8 mouse cellular contexts compared by ENCODE assay signal in the genomic region with DNA sequence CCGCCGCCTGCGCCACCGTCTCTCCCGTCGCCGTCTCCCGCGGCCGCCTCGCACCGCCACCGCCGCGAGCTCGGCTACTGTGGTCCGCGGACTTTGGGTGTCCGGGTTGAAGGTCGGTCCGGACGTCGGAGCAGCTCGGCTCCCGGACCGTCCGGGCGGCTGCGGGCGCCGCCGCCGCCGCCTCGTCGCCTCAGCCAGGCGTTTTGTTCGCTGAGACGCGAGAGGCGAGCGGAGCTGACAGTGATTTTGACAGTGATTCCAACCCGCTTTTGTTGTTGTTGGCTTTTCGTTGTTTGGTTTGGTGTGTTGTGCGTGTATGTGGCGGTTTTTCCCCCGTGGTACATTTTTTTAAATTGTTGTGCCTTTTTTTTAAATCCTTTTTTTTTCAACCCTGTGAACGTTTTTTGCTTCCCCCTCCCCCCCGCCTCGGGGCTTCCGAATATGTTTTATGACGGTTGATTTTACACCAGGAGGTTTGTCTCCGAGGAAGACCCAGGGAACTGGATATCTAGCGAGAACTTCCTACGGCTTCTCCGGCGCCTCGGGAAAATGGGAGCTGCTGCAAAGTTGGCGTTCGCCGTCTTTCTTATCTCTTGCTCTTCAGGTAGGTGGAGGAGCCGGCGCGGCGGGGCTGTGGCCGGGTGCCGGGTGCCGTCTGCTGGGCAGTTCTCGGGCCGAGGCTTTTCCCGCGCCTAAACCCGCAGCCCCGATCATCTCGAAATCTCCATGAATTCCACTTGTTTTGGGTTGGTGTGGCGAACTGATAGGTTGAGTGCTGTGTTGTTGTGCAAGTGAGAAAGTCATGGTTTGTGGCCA. TPM values are rescaled to one million over a fixed set of nuclear protein-coding genes. Genes with fewer than 3 reads are reported as not detected.
DNase-seq lines count a peak whose midpoint lies in the region; ATAC-seq and TF ChIP-seq lines count a peak whose summit lies in the region.

No protein-coding gene starts in this region.

- ATAC-seq in heart, embryonic 15.5 days (replicated peaks; ENCODE audit: insufficient number of reproducible peaks, insufficient read depth, low FRiP score, low read depth) = peak; percentile 73
- ATAC-seq in liver, postnatal 0 days = peak; percentile 72
- ATAC-seq in neural tube, embryonic 15.5 days (ENCODE audit: low FRiP score) = peak; percentile 18

- H3K4me1 ChIP-seq in forebrain, embryonic 10.5 days = peaks cover 32% of the 10 kb centered on the region
- H3K4me1 ChIP-seq in heart, embryonic 15.5 days (replicated peaks) = peaks cover 10% of the 10 kb centered on the region
- 0 out of 2 replicates have a peak, but pooled peaks cover 4% of the 10 kb centered on the region for H3K4me1 ChIP-seq in liver, postnatal 0 days (ENCODE audit: insufficient read depth)
- peaks cover 20% of the 10 kb centered on the region for H3K4me1 ChIP-seq in neural tube, embryonic 15.5 days
- 0 out of 2 replicates have a peak, but pooled peaks cover 3% of the 10 kb centered on the region for H3K4me1 ChIP-seq in thymus, adult 2 months (replicated peaks; ENCODE audit: control insufficient read depth, insufficient read depth, low read length)

- no peaks in the 10 kb centered on the region for H3K27me3 ChIP-seq in forebrain, embryonic 10.5 days (ENCODE audit: poor library complexity, severe bottlenecking)
- no peaks in the 10 kb centered on the region for H3K27me3 ChIP-seq in heart, embryonic 15.5 days
- H3K27me3 ChIP-seq in liver, postnatal 0 days (ENCODE audit: insufficient read depth, low read length) = no peaks in the 10 kb centered on the region
- no peaks in the 10 kb centered on the region for H3K27me3 ChIP-seq in neural tube, embryonic 15.5 days (replicated peaks)
- H3K27me3 ChIP-seq in thymus, adult 2 months (ENCODE audit: control insufficient read depth, insufficient read depth, low read length) = peaks cover 4% of the 10 kb centered on the region; the same call in 1 of the 2 replicates

- TF ChIP-seq CTCF in brain, embryonic 14.5 days (IDR thresholded peaks at IDR 0.05; ENCODE audit: borderline replicate concordance, extremely low read depth, insufficient read depth, insufficient read length) = no peak
- no peak for TF ChIP-seq CTCF in liver, postnatal 0 days (IDR thresholded peaks at IDR 0.05; ENCODE audit: low read depth)
- no peak for TF ChIP-seq CTCF in thymus, adult 2 months (IDR thresholded peaks at IDR 0.05; ENCODE audit: borderline replicate concordance, control insufficient read depth, extremely low read depth, insufficient read depth, low read length, poor library complexity)

- H3K9ac ChIP-seq in heart, embryonic 15.5 days = peak overlapping the region; percentile 94
- H3K9ac ChIP-seq in liver, postnatal 0 days (replicated peaks) = peak overlapping the region; percentile 72
- H3K9ac ChIP-seq in neural tube, embryonic 15.5 days (replicated peaks) = peak overlapping the region; percentile 97

- no peak; the same call in 1 of the 2 replicates for TF ChIP-seq POLR2A in brain, embryonic 14.5 days (IDR thresholded peaks at IDR 0.05; ENCODE audit: borderline replicate concordance, extremely low read depth, insufficient read depth, insufficient read length, poor library complexity, severe bottlenecking)
- no peak for TF ChIP-seq POLR2A in thymus, adult 2 months (IDR thresholded peaks at IDR 0.05; ENCODE audit: control insufficient read depth, extremely low read depth, insufficient read depth, low read length, poor library complexity)

- under 1% methylated on average over 73 of the region's 76 CpGs for WGBS in forebrain, embryonic 10.5 days
- under 1% methylated on average over 69 of the region's 76 CpGs for WGBS in heart, embryonic 15.5 days
- WGBS in liver, postnatal 0 days (ENCODE audit: insufficient replicate concordance) = under 1% methylated on average over 76 of the region's 76 CpGs
- WGBS in neural tube, embryonic 15.5 days = under 1% methylated on average over 76 of the region's 76 CpGs
- WGBS in thymus, adult 2 months = under 1% methylated on average over 76 of the region's 76 CpGs

- H3K4me3 ChIP-seq in forebrain, embryonic 10.5 days = peak overlapping the region; percentile 84
- H3K4me3 ChIP-seq in heart, embryonic 15.5 days = peak overlapping the region; percentile 90
- H3K4me3 ChIP-seq in liver, postnatal 0 days (ENCODE audit: low read depth, low read length) = peak overlapping the region; percentile 62
- H3K4me3 ChIP-seq in neural tube, embryonic 15.5 days (replicated peaks) = peak overlapping the region; percentile 97
- peak overlapping the region; percentile 92 for H3K4me3 ChIP-seq in thymus, adult 2 months (ENCODE audit: control insufficient read depth, insufficient read depth, low read length)

- H3K27ac ChIP-seq in forebrain, embryonic 10.5 days = peak overlapping the region; percentile 96
- peak overlapping the region; percentile 98 for H3K27ac ChIP-seq in heart, embryonic 15.5 days
- H3K27ac ChIP-seq in liver, postnatal 0 days (ENCODE audit: low read depth) = peak overlapping the region; percentile 92
- peak overlapping the region; percentile 98 for H3K27ac ChIP-seq in neural tube, embryonic 15.5 days (replicated peaks)
- no peak overlapping the region for H3K27ac ChIP-seq in thymus, adult 2 months (ENCODE audit: control insufficient read depth, insufficient read depth, low read length)

- peak overlapping the region; percentile 73 for H3K4me2 ChIP-seq in heart, embryonic 15.5 days
- H3K4me2 ChIP-seq in liver, postnatal 0 days (ENCODE audit: low read depth, low read length) = peak overlapping the region; percentile 88
- H3K4me2 ChIP-seq in neural tube, embryonic 15.5 days = peak overlapping the region; percentile 63

- peak; percentile 9 to 30 for DNase-seq in CD8-positive naive resting alpha-beta T cell, adult 2 months (ENCODE audit: low read depth in 2 of 2, low spot score in 2 of 2)
- DNase-seq in brain, embryonic 14.5 days (ENCODE audit: low read depth) = peak; percentile 69
- peak; percentile 54 for DNase-seq in forebrain, embryonic 10.5 days (ENCODE audit: extremely low spot score, low spot score)
- peak; percentile 53 for DNase-seq in kidney, postnatal 14 days
- peak; percentile 48 for DNase-seq in liver, postnatal 0 days
- DNase-seq in thymus, adult 2 months = peak; percentile 21

- no peak for TF ChIP-seq EP300 in liver, postnatal 0 days (IDR thresholded peaks at IDR 0.05; ENCODE audit: low read depth)

- H3K9me3 ChIP-seq in forebrain, embryonic 10.5 days = no peaks in the 10 kb centered on the region
- no peaks in the 10 kb centered on the region for H3K9me3 ChIP-seq in heart, embryonic 15.5 days (replicated peaks)
- H3K9me3 ChIP-seq in liver, postnatal 0 days (ENCODE audit: low read length) = no peaks in the 10 kb centered on the region
- no peaks in the 10 kb centered on the region for H3K9me3 ChIP-seq in neural tube, embryonic 15.5 days (replicated peaks)

- H3K36me3 ChIP-seq in forebrain, embryonic 10.5 days (replicated peaks) = no peaks in the 10 kb centered on the region
- H3K36me3 ChIP-seq in heart, embryonic 15.5 days = no peaks in the 10 kb centered on the region
- no peaks in the 10 kb centered on the region for H3K36me3 ChIP-seq in liver, postnatal 0 days (replicated peaks; ENCODE audit: insufficient read depth, low read length)
- H3K36me3 ChIP-seq in neural tube, embryonic 15.5 days = no peaks in the 10 kb centered on the region
- H3K36me3 ChIP-seq in thymus, adult 2 months (ENCODE audit: control insufficient read depth, insufficient read depth, low read length) = no peaks in the 10 kb centered on the region

RNA-seq across cellular contexts. Expression of a gene that starts 0.5 kb away (rescaled TPM):
- polyA plus RNA-seq in brain, embryonic 14.5 days (2012; rRNA removed) = 36.1 and 46.1 TPM in 2 replicates
- 19.6 and 21.8 TPM in 2 replicates for polyA plus RNA-seq in forebrain, embryonic 10.5 days (2016; fragmentation: Nextera tagmentation; extraction: Ambion mirVana)
- 8.9 and 10.3 TPM in 2 replicates for polyA plus RNA-seq in heart, embryonic 15.5 days (2015; fragmentation: Nextera tagmentation; extraction: Ambion mirVana)
- polyA plus RNA-seq in liver, postnatal 0 days (2015; fragmentation: Nextera tagmentation; extraction: Ambion mirVana) = 3.7 and 3.9 TPM in 2 replicates
- polyA plus RNA-seq in neural tube, embryonic 15.5 days (2015; fragmentation: Nextera tagmentation; extraction: Ambion mirVana) = 38.3 and 45.2 TPM in 2 replicates
- polyA plus RNA-seq in thymus, adult 2 months (2012; rRNA removed) = 1.0 and 1.1 TPM in 2 replicates

Comparison
In these comparisons a context has a peak if more than half of its experiments do, and no peak if none do; other contexts are left out.
1. ATAC-seq: peak in every context shown above with its lines; median percentile 73 in heart, embryonic 15.5 days; 72 in liver, postnatal 0 days; 18 in neural tube, embryonic 15.5 days.